Mouse (Mus musculus): ENCODE data around the gene Olfr127. TPM values are rescaled to one million over a fixed set of nuclear protein-coding genes. Genes with fewer than 3 reads are reported as not detected.
"Not testable (repeated sequence)": the region's sequence is repeated elsewhere in the genome, so short reads cannot be mapped to it uniquely, and the experiment has no call there.

Olfr127 gene
- total and polyA plus RNA-seq, 3 experiments, result 0.10 TPM; not detected in 2

- H3K36me3 ChIP-seq (replicated peaks in 1 of 2; ENCODE audit: control insufficient read depth in 1 of 2, insufficient read depth in 1 of 2, low read length in 1 of 2), result no peaks in the 10 kb centered on the region
- dilution Hi-C loops (cut with MboI; ENCODE audit: extremely low pct_ligation_motif_present, extremely low pct_unique_long_range_greater_than_20kb, low sequenced_read_pairs) (no loop called here), in situ Hi-C loops (cut with MboI; ENCODE audit: low pct_ligation_motif_present, low pct_unique_long_range_greater_than_20kb, low sequenced_read_pairs) (no loop called here)
- H3K79me2 ChIP-seq (replicated peaks; ENCODE audit: control insufficient read depth, extremely low read depth, insufficient read depth, poor library complexity, severe bottlenecking), result no peaks in the 10 kb centered on the region
- TF ChIP-seq EP300 (IDR thresholded peaks at IDR 0.05; ENCODE audit: low read length) (no peak), E2F4 (IDR thresholded peaks at IDR 0.05; ENCODE audit: insufficient replicate concordance, low read depth, low read length) (no peak), ELF1 (IDR thresholded peaks at IDR 0.05; ENCODE audit: low read depth, low read length) (no peak), IRF4 (IDR thresholded peaks at IDR 0.05; ENCODE audit: low read depth, low read length) (no peak), JUND (conservative IDR thresholded peaks at IDR 0.05; ENCODE audit: low read depth, low read length) (no peak), TBP (conservative IDR thresholded peaks at IDR 0.05; ENCODE audit: low read depth, low read length) (no peak), CTCF (conservative IDR thresholded peaks at IDR 0.05 in 1 of 2, IDR thresholded peaks at IDR 0.05 in 1 of 2; ENCODE audit: low read depth in 2 of 2, low read length in 2 of 2) (no peak), SMC3 (IDR thresholded peaks at IDR 0.05; ENCODE audit: low read depth, low read length) (no peak), UBTF (IDR thresholded peaks at IDR 0.05; ENCODE audit: low read depth, low read length) (no peak), PAX5 (IDR thresholded peaks at IDR 0.05; ENCODE audit: low read length) (no peak), MAZ (IDR thresholded peaks at IDR 0.05; ENCODE audit: low read depth, low read length) (no peak), KAT2A (IDR thresholded peaks at IDR 0.05; ENCODE audit: insufficient replicate concordance, low read length) (no peak), MXI1 (IDR thresholded peaks at IDR 0.05; ENCODE audit: low read depth, low read length) (no peak), USF2 (conservative IDR thresholded peaks at IDR 0.05; ENCODE audit: low read depth, low read length) (no peak), SIN3A (IDR thresholded peaks at IDR 0.05; ENCODE audit: low read length) (no peak), ZNF384 (IDR thresholded peaks at IDR 0.05; ENCODE audit: low read depth, low read length) (no peak), HCFC1 (IDR thresholded peaks at IDR 0.05; ENCODE audit: low read depth, low read length) (no peak), MYC (IDR thresholded peaks at IDR 0.05; ENCODE audit: low read depth, low read length) (no peak)
- H3K4me3 ChIP-seq (replicated peaks in 1 of 3; ENCODE audit: low read depth in 2 of 3, low read length in 2 of 3, poor library complexity in 1 of 3), result no peak overlapping the region
- H3K9me3 ChIP-seq (replicated peaks; ENCODE audit: low read length), result peaks cover 20% of the 10 kb centered on the region
- H3K27ac ChIP-seq (ENCODE audit: insufficient read depth, low read depth), result no peak overlapping the region
- H3K9ac ChIP-seq (ENCODE audit: insufficient read depth, low read depth), result no peak overlapping the region
- H3K4me2 ChIP-seq (ENCODE audit: insufficient read depth, low read depth, poor library complexity, severe bottlenecking), result no peak overlapping the region
- no peak for DNase-seq (ENCODE audit: extremely low read depth)
- no peaks in the 10 kb centered on the region for H3K4me1 ChIP-seq (ENCODE audit: control insufficient read depth in 1 of 2, insufficient read depth in 2 of 2)
- H3K27me3 ChIP-seq (replicated peaks), result no peaks in the 10 kb centered on the region
These were observed 26.4 kb upstream of the Olfr127 start for GRCm38 (mm10) chr17:37873830-37874229.

- peaks cover 19% of the 10 kb centered on the region for H3K9me3 ChIP-seq (replicated peaks; ENCODE audit: low read length)
- DNase-seq (ENCODE audit: extremely low read depth); H3K4me1 ChIP-seq (ENCODE audit: control insufficient read depth in 1 of 2, insufficient read depth in 2 of 2); H3K4me3 ChIP-seq (replicated peaks in 1 of 3; ENCODE audit: low read depth in 2 of 3, low read length in 2 of 3, poor library complexity in 1 of 3); dilution Hi-C loops (cut with MboI; ENCODE audit: extremely low pct_ligation_motif_present, extremely low pct_unique_long_range_greater_than_20kb, low sequenced_read_pairs); H3K36me3 ChIP-seq (replicated peaks in 1 of 2; ENCODE audit: control insufficient read depth in 1 of 2, insufficient read depth in 1 of 2, low read length in 1 of 2); H3K27me3 ChIP-seq (replicated peaks); H3K27ac ChIP-seq (ENCODE audit: insufficient read depth, low read depth); H3K79me2 ChIP-seq (replicated peaks; ENCODE audit: control insufficient read depth, extremely low read depth, insufficient read depth, poor library complexity, severe bottlenecking); H3K4me2 ChIP-seq (ENCODE audit: insufficient read depth, low read depth, poor library complexity, severe bottlenecking); H3K9ac ChIP-seq (ENCODE audit: insufficient read depth, low read depth); in situ Hi-C loops (cut with MboI; ENCODE audit: low pct_ligation_motif_present, low pct_unique_long_range_greater_than_20kb, low sequenced_read_pairs): not testable (repeated sequence)
These were observed 6.6 kb downstream of the Olfr127 start for GRCm38 (mm10) chr17:37906821-37907220.

All from CH12.LX (cell line).